Mouse (Mus musculus): ENCODE measurements around the gene Rps6ka2.

DNA sequence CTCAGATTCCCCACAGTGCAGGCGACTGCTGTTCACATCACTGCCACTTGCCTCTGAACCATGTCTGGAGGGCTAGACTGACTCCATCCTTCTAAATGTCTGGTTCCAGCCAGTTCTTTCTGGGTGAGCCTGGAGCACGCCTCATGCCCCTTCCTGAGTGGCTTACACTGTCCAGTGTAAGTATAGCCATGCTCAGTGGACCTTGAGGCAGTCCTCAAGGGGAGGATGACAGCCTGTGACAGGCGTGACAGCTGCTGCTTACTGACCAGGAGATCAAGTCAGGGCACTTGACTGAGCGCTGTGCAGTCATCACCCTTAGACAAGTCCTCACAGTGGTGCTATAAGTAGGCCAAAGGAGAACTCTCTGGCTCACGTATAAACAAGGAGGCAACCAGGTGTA lies 94.7 kb downstream of the Rps6ka2 start:
- TF ChIP-seq TAL1 (IDR thresholded peaks at IDR 0.05; ENCODE audit: low read length) (no peak), GATA1 (IDR thresholded peaks at IDR 0.05; ENCODE audit: low read length) (no peak)

Measured in erythroblast, embryonic 14.5 days (primary cell).